ENCODE assay signal across 8 mouse cellular contexts in the genomic region with DNA sequence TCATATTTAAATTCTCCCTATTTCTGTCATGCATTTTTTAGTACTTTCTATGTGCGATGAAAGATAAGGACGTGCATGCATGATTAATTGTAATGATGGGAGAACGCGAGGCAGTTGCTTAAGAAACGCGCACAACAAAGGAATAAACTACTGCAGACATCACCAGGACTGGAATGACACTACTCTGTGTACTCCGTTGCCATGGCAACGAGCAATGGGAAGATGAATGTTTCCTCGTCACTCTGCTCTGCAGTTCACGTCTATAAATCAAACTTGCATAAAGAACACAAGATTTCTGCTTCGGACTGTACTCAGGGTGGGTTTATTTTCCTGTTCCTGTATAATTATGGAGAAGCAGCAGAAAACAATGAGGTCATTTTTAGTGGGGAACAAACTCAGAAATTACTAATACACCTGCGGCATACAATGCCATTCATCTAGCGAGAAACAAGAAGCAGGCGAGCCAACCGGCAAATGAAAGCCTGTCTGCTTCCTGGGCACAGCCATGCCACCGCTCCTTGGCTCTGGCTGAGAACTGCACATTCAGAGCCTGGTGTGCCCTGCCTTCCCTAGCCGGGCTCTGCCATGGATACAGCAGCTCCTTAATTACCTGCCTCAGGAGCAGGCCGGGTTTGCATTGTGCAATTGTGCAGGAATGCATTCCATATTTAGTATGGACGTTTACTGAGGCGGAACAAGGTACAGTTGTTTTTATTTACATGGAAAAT. TPM values are rescaled to one million over a fixed set of nuclear protein-coding genes. Genes with fewer than 3 reads are reported as not detected.
DNase-seq lines count a peak whose midpoint lies in the region; ATAC-seq and TF ChIP-seq lines count a peak whose summit lies in the region.

No protein-coding gene starts in this region.

- H3K4me3 ChIP-seq in hindbrain, embryonic 11.5 days (ENCODE audit: low read depth, low read length): no peak overlapping the region
- H3K4me3 ChIP-seq in midbrain, postnatal 0 days (ENCODE audit: low read depth, low read length): 0 out of 2 replicates have a peak overlapping the region, but pooled peaks have one; percentile 8
- H3K4me3 ChIP-seq in stomach, postnatal 0 days (ENCODE audit: low read depth, low read length): no peak overlapping the region
- H3K4me3 ChIP-seq in intestine, embryonic 15.5 days (replicated peaks): no peak overlapping the region

- 0 out of 2 replicates have a peak overlapping the region, but pooled peaks have one; percentile 5 for H3K4me2 ChIP-seq in hindbrain, embryonic 11.5 days (replicated peaks; ENCODE audit: low read depth, low read length)
- H3K4me2 ChIP-seq in midbrain, postnatal 0 days (ENCODE audit: low read depth, low read length, poor library complexity, severe bottlenecking): peak overlapping the region; percentile 32
- H3K4me2 ChIP-seq in stomach, postnatal 0 days (replicated peaks; ENCODE audit: low read depth): no peak overlapping the region
- no peak overlapping the region for H3K4me2 ChIP-seq in intestine, embryonic 15.5 days (replicated peaks)

- no peaks in the 10 kb centered on the region for H3K9me3 ChIP-seq in hindbrain, embryonic 11.5 days (ENCODE audit: control insufficient read depth, low read length)
- no peaks in the 10 kb centered on the region for H3K9me3 ChIP-seq in midbrain, postnatal 0 days (ENCODE audit: low read length)
- H3K9me3 ChIP-seq in stomach, postnatal 0 days (ENCODE audit: control insufficient read depth, low read length): no peaks in the 10 kb centered on the region
- H3K9me3 ChIP-seq in intestine, embryonic 15.5 days: no peaks in the 10 kb centered on the region

- peaks cover 3% of the 10 kb centered on the region for H3K4me1 ChIP-seq in hindbrain, embryonic 11.5 days (replicated peaks; ENCODE audit: control insufficient read depth, insufficient read depth, low read length)
- 0 out of 2 replicates have a peak, but pooled peaks cover 4% of the 10 kb centered on the region for H3K4me1 ChIP-seq in midbrain, postnatal 0 days (ENCODE audit: insufficient read depth, low read length)
- no peaks in the 10 kb centered on the region for H3K4me1 ChIP-seq in stomach, postnatal 0 days (replicated peaks; ENCODE audit: control insufficient read depth, insufficient read depth)
- no peaks in the 10 kb centered on the region for H3K4me1 ChIP-seq in intestine, embryonic 15.5 days (replicated peaks)

- DNase-seq in urinary bladder, postnatal 14 days (ENCODE audit: low spot score): peak; percentile 11
- no peak for DNase-seq in urinary bladder, postnatal 10 days (ENCODE audit: low spot score)
- DNase-seq in embryo, embryonic 10 days (ENCODE audit: low spot score): peak; percentile 84
- DNase-seq in hindbrain, embryonic 11.5 days (ENCODE audit: low spot score): peak; percentile 82
- DNase-seq in layer of hippocampus, adult 9-10 months (ENCODE audit: low spot score): peak; percentile 30
- DNase-seq in midbrain, postnatal 0 days (ENCODE audit: low spot score): peak; percentile 93
- DNase-seq in stomach, postnatal 0 days (ENCODE audit: low spot score): no peak

- H3K9ac ChIP-seq in hindbrain, embryonic 11.5 days (ENCODE audit: low read depth, low read length): no peak overlapping the region
- peak overlapping the region; percentile 30; the same call in 1 of the 2 replicates for H3K9ac ChIP-seq in midbrain, postnatal 0 days (replicated peaks; ENCODE audit: low read length, poor library complexity, severe bottlenecking)
- no peak overlapping the region for H3K9ac ChIP-seq in stomach, postnatal 0 days (ENCODE audit: low read length)
- no peak overlapping the region for H3K9ac ChIP-seq in intestine, embryonic 15.5 days

- H3K27ac ChIP-seq in hindbrain, embryonic 11.5 days (ENCODE audit: low read depth, low read length): no peak overlapping the region
- H3K27ac ChIP-seq in midbrain, postnatal 0 days (ENCODE audit: low read depth, low read length): peak overlapping the region; percentile 77
- H3K27ac ChIP-seq in stomach, postnatal 0 days (replicated peaks): no peak overlapping the region
- H3K27ac ChIP-seq in intestine, embryonic 15.5 days: no peak overlapping the region

- TF ChIP-seq EP300 in stomach, postnatal 0 days (optimal IDR thresholded peaks at IDR 0.05): no peak

- no peaks in the 10 kb centered on the region for H3K36me3 ChIP-seq in hindbrain, embryonic 11.5 days (ENCODE audit: control insufficient read depth, insufficient read depth, low read length)
- no peaks in the 10 kb centered on the region for H3K36me3 ChIP-seq in midbrain, postnatal 0 days (ENCODE audit: insufficient read depth, low read length)
- no peaks in the 10 kb centered on the region for H3K36me3 ChIP-seq in stomach, postnatal 0 days (ENCODE audit: control insufficient read depth, insufficient read depth, low read length)
- no peaks in the 10 kb centered on the region for H3K36me3 ChIP-seq in intestine, embryonic 15.5 days

- H3K27me3 ChIP-seq in hindbrain, embryonic 11.5 days (ENCODE audit: control insufficient read depth, insufficient read depth, low read length): no peaks in the 10 kb centered on the region
- H3K27me3 ChIP-seq in midbrain, postnatal 0 days (ENCODE audit: insufficient read depth, low read length): no peaks in the 10 kb centered on the region
- H3K27me3 ChIP-seq in stomach, postnatal 0 days (ENCODE audit: control insufficient read depth, insufficient read depth, low read length): no peaks in the 10 kb centered on the region
- H3K27me3 ChIP-seq in intestine, embryonic 15.5 days (replicated peaks): no peaks in the 10 kb centered on the region

- 48% methylated on average over 20 of the region's 20 CpGs for WGBS in hindbrain, embryonic 11.5 days
- 27% methylated on average over 20 of the region's 20 CpGs for WGBS in midbrain, postnatal 0 days
- 75% methylated on average over 20 of the region's 20 CpGs for WGBS in stomach, postnatal 0 days
- WGBS in intestine, embryonic 15.5 days: 68% methylated on average over 20 of the region's 20 CpGs

- TF ChIP-seq CTCF in midbrain, postnatal 0 days (IDR thresholded peaks at IDR 0.05): no peak
- TF ChIP-seq CTCF in stomach, postnatal 0 days (IDR thresholded peaks at IDR 0.05; ENCODE audit: low read depth): no peak

- peak; percentile 86 for ATAC-seq in hindbrain, embryonic 11.5 days (ENCODE audit: low FRiP score)
- peak; percentile 80 for ATAC-seq in midbrain, postnatal 0 days (ENCODE audit: low FRiP score)
- no peak for ATAC-seq in stomach, postnatal 0 days (ENCODE audit: low FRiP score, low TSS enrichment)
- ATAC-seq in intestine, embryonic 15.5 days: no peak

RNA-seq across cellular contexts. Expression of a gene that starts 47.7 kb away (rescaled TPM):
- 22.9 and 25.6 TPM in 2 replicates for polyA plus RNA-seq in hindbrain, embryonic 11.5 days (2014; fragmentation: Nextera tagmentation; extraction: Ambion mirVana)
- 2.5 and 2.9 TPM in 2 replicates for total RNA-seq in midbrain, postnatal 0 days (2014; rRNA removed)
- polyA plus RNA-seq in midbrain, postnatal 0 days (2015; fragmentation: Nextera tagmentation; extraction: Ambion mirVana): 2.6 and 5.0 TPM in 2 replicates
- 2.8 and 3.6 TPM in 2 replicates for polyA plus RNA-seq in stomach, postnatal 0 days (2015; fragmentation: Nextera tagmentation; extraction: Ambion mirVana)
- polyA plus RNA-seq in intestine, embryonic 15.5 days (2015; fragmentation: Nextera tagmentation; extraction: Ambion mirVana): 10.1 and 10.2 TPM in 2 replicates

RNA-seq across cellular contexts. Expression of a gene that starts 47.7 kb away (rescaled TPM):
- 75.1 and 81.5 TPM in 2 replicates for polyA plus RNA-seq in hindbrain, embryonic 11.5 days (2014; fragmentation: Nextera tagmentation; extraction: Ambion mirVana)
- total RNA-seq in midbrain, postnatal 0 days (2014; rRNA removed): 16.1 and 19.0 TPM in 2 replicates
- 31.8 and 34.8 TPM in 2 replicates for polyA plus RNA-seq in midbrain, postnatal 0 days (2015; fragmentation: Nextera tagmentation; extraction: Ambion mirVana)
- polyA plus RNA-seq in stomach, postnatal 0 days (2015; fragmentation: Nextera tagmentation; extraction: Ambion mirVana): 12.9 and 13.3 TPM in 2 replicates
- polyA plus RNA-seq in intestine, embryonic 15.5 days (2015; fragmentation: Nextera tagmentation; extraction: Ambion mirVana): 45.1 and 47.9 TPM in 2 replicates

Comparison
In these comparisons a context has a peak if more than half of its experiments do, and no peak if none do; other contexts are left out.
1. DNase-seq: peak in urinary bladder, postnatal 14 days (single experiment), embryo, embryonic 10 days (single experiment), hindbrain, embryonic 11.5 days (single experiment), layer of hippocampus, adult 9-10 months (single experiment) and midbrain, postnatal 0 days (single experiment); none in urinary bladder, postnatal 10 days (single experiment) and stomach, postnatal 0 days (single experiment).
2. ATAC-seq: peak in hindbrain, embryonic 11.5 days (single experiment) and midbrain, postnatal 0 days (single experiment); none in stomach, postnatal 0 days (single experiment) and intestine, embryonic 15.5 days (single experiment).
3. H3K4me2 ChIP-seq: peak in hindbrain, embryonic 11.5 days (single experiment) and midbrain, postnatal 0 days (single experiment); none in stomach, postnatal 0 days (single experiment) and intestine, embryonic 15.5 days (single experiment).